Mouse (Mus musculus): Measurements from ENCODE around the gene Mrpl22. TPM values are rescaled to one million over a fixed set of nuclear protein-coding genes. Genes with fewer than 3 reads are reported as not detected.

The Mrpl22 gene
- polyA plus RNA-seq (2012; ENCODE audit: insufficient read depth, insufficient read length, missing spikeins): 69.5 and 84.9 TPM in 2 replicates

DNA sequence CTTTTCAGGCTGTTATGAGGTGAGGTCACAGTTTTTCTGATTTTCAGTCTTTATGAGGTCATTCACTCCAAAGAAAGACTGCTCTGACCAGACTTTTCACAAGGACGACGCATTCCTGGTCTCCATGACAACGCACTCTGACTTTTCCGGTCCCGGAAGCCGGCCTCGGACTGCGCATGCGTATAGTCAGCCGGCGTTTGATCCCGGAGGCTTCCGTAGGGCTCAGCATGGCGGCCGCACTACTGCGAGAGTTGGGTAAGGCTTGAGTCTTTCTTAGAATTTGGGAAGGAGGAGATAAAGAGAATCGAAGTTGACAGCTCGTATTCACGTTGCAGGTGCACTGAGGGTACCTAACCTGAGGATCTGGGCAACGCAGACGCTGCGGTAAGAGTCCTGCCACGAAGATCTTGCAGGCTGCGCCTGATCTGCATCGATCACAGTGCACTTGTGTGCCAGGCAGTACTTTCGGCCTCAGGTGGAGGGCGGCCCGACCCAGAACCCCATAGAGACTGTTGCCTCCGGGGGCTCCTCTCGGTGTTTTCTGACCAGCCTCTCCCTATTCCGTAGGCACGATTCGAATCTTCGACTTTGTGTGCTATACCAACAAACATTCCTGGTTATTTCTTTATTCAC lies at the start of gene Mrpl22:
Gene Mrpl22, plus strand, starts transcription at position 203 of the 633 bp plus-strand sequence.
- H3K4me1 ChIP-seq (ENCODE audit: control insufficient read depth, insufficient read depth, insufficient read length, low read length): no peaks in the 10 kb centered on the region; the same call in 1 of the 2 replicates
- H3K27ac ChIP-seq (replicated peaks; ENCODE audit: low read depth, low read length): 0 out of 2 replicates have a peak within 1 kb of the TSS, but pooled peaks have one; percentile 45
- peak within 1 kb of the TSS; percentile 91 for H3K4me3 ChIP-seq (ENCODE audit: insufficient read depth, low read depth, low read length)

DNA sequence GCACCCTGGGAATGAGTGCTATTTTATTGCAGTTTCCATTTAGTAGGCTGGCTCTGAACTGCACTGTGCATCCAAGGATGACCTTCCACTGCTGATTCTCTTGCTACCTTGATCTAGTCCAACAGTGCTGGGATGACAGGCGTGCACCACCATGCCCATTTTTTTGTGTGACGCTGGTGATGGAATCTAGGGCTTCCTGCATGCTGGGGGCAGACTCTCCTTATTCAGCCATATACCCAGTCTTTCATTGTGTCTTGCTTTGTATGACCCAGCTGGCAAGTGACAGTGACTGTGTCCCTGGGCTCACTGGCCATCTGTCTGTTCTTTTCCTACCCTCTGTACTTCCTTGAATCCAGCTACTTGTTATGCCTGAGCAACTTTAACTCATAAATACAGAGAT lies 47.8 kb upstream of the Mrpl22 start:
- Histone ChIP-seq H3K4me1 (ENCODE audit: control insufficient read depth, insufficient read depth, insufficient read length, low read length) (peaks cover 3% of the 10 kb centered on the region; the same call in 1 of the 2 replicates), H3K4me3 (ENCODE audit: insufficient read depth, low read depth, low read length) (no peak overlapping the region), H3K27ac (replicated peaks; ENCODE audit: low read depth, low read length) (no peak overlapping the region)

DNA sequence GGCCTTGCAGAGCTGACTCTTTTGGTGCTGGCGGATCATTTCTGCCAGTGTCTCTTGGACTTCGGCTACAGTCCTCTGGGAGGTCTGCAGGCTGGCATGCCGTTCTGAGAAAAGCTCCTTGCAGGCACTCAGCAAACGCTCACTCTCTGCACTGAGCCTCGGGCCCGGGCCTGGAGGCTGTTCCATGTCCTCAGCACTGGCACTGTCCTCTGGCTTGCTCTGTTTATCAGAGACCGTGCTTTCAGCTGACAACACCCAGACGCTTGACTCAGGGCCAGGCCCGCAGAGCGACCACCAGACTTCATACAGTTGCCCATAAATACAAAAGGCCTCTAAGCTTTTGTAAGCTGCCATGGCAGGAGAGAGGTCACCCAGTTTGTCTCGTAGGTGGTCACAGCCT lies 46.4 kb upstream of the Mrpl22 start:
- Histone ChIP-seq H3K4me3 (ENCODE audit: insufficient read depth, low read depth, low read length) (no peak overlapping the region), H3K4me1 (ENCODE audit: control insufficient read depth, insufficient read depth, insufficient read length, low read length) (peaks cover 3% of the 10 kb centered on the region; the same call in 1 of the 2 replicates), H3K27ac (replicated peaks; ENCODE audit: low read depth, low read length) (0 out of 2 replicates have a peak overlapping the region, but pooled peaks have one; percentile 10)

DNA sequence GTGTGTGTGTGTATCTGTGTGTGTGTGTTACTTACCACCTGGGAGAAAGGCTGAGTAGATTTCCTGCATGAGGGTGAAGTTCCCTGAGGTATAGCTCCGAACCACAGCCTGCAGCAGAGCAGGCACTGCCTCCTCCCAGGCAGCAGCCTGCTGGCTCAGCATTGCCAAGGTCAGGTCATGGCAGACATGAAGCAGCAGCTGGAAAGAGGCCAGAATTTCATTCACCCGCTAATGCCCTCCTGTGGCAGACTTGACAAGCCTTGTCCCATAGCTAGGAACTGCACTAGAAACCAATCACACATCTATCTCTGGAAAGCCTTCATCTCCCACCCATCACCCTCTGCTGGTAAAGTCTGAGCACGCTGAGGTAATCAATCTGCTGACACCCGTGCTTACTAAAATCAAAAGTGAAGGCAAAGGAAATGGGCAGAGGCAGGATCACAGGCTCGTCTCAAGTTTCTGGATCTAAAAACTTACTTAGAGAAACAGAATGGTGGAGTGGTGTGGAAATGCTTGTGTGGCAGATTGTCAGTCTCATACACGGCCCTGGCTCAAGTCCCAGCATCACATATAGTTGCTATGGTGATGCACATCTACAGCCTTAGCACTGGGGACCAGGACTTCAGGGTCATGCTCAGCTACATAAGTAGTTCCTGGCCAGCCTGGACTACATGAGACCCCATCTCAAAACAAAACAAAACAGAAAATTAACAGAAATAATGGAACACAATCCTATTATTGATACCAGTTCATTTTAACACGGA lies 44.9 kb upstream of the Mrpl22 start:
- no peak overlapping the region for H3K4me3 ChIP-seq (ENCODE audit: insufficient read depth, low read depth, low read length)
- H3K27ac ChIP-seq (replicated peaks; ENCODE audit: low read depth, low read length): no peak overlapping the region

DNA sequence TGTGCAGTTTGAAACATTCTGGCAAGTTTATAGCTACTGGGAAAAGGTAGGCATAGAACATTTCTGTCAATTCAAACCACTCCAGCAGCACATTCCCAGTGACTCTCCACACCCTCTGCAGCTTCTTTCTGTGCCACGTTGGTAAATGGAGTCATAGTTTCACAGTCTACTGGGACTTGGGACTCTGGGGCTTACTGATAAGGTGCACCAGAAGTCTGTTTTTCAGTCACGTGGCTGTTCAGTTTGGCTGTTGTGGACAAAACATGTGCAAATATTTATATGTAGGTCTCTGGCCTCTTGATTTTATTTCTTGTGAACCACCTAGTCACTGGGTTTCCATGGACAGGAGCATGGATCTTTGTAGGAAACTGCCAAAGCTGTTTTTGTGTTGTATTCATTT lies 43.9 kb upstream of the Mrpl22 start:
- no peak overlapping the region for H3K27ac ChIP-seq (replicated peaks; ENCODE audit: low read depth, low read length)
- H3K4me3 ChIP-seq (ENCODE audit: insufficient read depth, low read depth, low read length): no peak overlapping the region
- H3K4me1 ChIP-seq (ENCODE audit: control insufficient read depth, insufficient read depth, insufficient read length, low read length): peaks cover 3% of the 10 kb centered on the region; the same call in 1 of the 2 replicates

More for the DNA sequence above, 44.9 kb upstream of the Mrpl22 start:
- peaks cover 3% of the 10 kb centered on the region; the same call in 1 of the 2 replicates for H3K4me1 ChIP-seq (ENCODE audit: control insufficient read depth, insufficient read depth, insufficient read length, low read length)

DNA sequence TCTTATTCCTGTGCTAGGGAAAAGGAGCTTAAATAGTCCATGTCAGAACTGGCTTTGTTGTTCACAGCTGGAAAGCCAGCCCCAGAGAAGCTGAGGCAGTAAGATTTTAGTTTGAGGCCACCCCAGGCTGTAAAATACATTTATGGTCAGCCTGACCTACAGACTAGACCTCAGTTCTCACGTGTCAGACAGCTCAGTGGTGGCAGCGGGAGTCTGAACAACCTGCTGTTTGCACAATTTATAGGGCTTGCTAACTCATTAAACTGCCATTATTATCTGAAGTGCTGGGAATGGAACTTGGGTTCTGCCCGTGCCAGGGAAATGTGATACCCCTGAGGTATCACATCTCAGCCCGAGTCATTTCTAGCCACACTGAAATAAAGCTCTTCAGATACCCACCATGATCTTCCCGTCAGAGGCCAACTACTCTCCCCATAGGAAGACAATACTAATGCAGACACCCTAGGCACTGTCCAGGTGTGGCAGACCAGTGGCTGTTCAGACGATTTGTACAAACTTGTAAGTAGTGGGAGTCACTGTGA lies 42.1 kb upstream of the Mrpl22 start:
- no peaks in the 10 kb centered on the region for H3K4me1 ChIP-seq (ENCODE audit: control insufficient read depth, insufficient read depth, insufficient read length, low read length)
- H3K4me3 ChIP-seq (ENCODE audit: insufficient read depth, low read depth, low read length): no peak overlapping the region
- no peak overlapping the region for H3K27ac ChIP-seq (replicated peaks; ENCODE audit: low read depth, low read length)

DNA sequence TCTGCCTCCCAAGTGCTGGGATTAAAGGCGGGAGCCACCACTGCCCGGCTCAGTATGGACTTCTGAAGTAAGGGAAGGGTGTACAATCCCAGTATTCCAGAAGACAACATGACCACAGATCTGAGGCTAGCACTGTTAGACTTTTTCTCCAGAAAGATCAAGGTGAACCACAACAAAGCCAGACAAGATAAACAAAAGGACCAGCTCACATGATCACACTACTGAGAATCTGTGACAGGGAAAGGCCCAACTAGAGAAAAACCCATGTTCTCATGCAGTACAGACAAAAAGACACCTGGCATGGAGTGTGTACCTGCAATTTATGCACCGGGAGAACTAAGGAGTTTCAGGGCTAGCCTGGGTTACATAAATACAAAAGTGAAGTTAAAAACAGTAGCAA lies 39.4 kb upstream of the Mrpl22 start:
- Histone ChIP-seq H3K4me1 (ENCODE audit: control insufficient read depth, insufficient read depth, insufficient read length, low read length) (no peaks in the 10 kb centered on the region), H3K4me3 (ENCODE audit: insufficient read depth, low read depth, low read length) (no peak overlapping the region), H3K27ac (replicated peaks; ENCODE audit: low read depth, low read length) (no peak overlapping the region)

DNA sequence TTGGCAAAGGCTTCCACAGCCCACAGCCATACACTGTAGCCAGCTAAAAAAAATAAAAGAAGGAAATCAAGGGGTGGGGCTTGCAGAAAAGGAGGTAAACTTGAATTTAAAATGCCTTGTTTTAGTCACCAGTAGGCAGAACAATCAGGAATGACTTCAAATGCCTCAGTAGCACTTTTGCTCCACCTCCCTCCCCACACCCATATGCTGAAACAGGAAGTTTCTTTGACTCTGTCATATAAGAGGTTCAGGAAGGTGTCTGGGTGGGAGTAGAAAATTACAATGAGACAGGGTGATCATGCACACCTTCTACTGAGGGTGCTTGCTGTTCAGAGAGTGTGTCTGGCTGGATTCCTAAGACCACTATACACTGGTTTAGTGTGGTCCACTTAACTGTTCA lies 36.6 kb upstream of the Mrpl22 start:
- no peak overlapping the region for H3K4me3 ChIP-seq (ENCODE audit: insufficient read depth, low read depth, low read length)
- no peaks in the 10 kb centered on the region for H3K4me1 ChIP-seq (ENCODE audit: control insufficient read depth, insufficient read depth, insufficient read length, low read length)
- H3K27ac ChIP-seq (replicated peaks; ENCODE audit: low read depth, low read length): no peak overlapping the region

DNA sequence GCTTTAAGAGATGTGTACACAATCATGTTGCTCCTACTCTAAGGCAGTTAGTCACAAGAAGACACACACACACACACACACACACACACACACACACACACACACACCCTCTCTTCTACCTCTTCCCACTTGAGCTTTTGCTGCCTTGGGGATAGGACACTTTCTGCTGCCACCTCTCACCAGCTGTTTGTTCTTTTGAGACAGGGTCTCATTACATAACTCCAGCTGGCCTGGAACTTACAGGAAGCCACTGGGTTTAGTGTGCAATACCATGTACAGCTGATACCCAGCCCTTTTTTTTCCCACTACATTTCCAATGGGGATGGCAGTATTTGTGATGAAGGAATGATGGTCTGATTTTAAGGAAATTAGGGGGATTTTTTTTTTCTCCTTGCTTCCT lies 36.2 kb upstream of the Mrpl22 start:
- no peak overlapping the region for H3K4me3 ChIP-seq (ENCODE audit: insufficient read depth, low read depth, low read length)
- no peaks in the 10 kb centered on the region for H3K4me1 ChIP-seq (ENCODE audit: control insufficient read depth, insufficient read depth, insufficient read length, low read length)
- H3K27ac ChIP-seq (replicated peaks; ENCODE audit: low read depth, low read length): no peak overlapping the region

DNA sequence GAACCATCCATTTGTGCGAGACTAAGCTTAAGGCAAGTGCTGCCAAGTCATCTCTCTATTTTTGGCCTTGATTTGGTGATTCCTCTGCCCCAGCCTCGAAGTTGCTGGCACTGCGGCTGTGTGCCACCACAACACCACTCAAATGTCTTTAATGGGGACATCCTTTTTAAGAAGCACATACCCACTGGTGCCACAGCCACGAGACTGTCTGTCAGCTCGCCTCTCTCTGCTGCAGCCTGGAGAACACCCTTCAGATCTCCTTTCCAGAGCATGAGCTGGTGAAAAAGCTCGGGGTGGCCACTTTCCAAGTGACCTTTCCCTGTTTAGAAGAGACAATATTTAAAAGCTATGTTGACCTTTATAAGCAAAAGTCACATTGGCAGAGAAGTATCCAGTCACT lies 34.8 kb upstream of the Mrpl22 start:
- Histone ChIP-seq H3K27ac (replicated peaks; ENCODE audit: low read depth, low read length) (no peak overlapping the region), H3K4me3 (ENCODE audit: insufficient read depth, low read depth, low read length) (no peak overlapping the region)

DNA sequence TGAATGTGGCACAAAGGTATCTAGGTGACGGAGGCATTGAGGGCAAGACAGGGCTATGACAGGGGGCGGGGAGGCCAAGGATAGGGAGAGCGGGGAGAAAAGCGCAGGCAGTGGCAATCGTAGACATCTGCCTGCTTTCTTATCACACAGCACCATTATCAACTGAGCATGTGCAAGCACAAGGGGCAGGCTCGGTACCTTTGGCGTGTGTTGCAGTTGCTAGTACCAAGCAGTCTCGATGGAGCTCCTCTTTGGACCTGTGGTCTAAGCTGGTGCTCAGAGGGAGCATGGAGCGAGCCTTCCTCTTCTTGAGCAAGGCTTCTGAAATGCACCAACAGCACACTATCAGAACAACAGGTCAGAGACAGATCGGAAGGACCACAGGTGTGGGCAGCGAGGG lies 32.6 kb upstream of the Mrpl22 start:
- Histone ChIP-seq H3K27ac (replicated peaks; ENCODE audit: low read depth, low read length) (no peak overlapping the region), H3K4me3 (ENCODE audit: insufficient read depth, low read depth, low read length) (no peak overlapping the region), H3K4me1 (ENCODE audit: control insufficient read depth, insufficient read depth, insufficient read length, low read length) (no peaks in the 10 kb centered on the region)

More for the DNA sequence above, 34.8 kb upstream of the Mrpl22 start:
- no peaks in the 10 kb centered on the region for H3K4me1 ChIP-seq (ENCODE audit: control insufficient read depth, insufficient read depth, insufficient read length, low read length)

DNA sequence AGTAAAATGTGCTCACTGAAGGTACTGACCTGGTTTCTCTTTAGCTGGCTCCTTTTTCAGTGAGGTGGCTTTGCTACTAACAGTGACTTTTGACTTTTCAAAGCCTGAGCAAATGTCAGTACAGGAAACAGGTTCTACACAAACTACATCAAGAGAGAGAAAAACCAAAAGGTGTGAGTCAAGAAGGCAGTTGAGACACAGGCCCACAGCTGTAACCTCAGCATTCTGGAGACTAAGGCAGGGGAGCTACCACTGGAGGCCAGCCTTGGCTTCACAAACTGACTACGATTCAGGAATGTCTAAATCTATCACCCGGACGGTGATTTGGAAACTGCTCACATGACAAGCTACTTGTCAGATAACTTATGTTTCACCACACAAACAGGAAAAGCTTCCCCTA lies 32.0 kb upstream of the Mrpl22 start:
- no peak overlapping the region for H3K4me3 ChIP-seq (ENCODE audit: insufficient read depth, low read depth, low read length)
- H3K4me1 ChIP-seq (ENCODE audit: control insufficient read depth, insufficient read depth, insufficient read length, low read length): no peaks in the 10 kb centered on the region
- H3K27ac ChIP-seq (replicated peaks; ENCODE audit: low read depth, low read length): no peak overlapping the region

DNA sequence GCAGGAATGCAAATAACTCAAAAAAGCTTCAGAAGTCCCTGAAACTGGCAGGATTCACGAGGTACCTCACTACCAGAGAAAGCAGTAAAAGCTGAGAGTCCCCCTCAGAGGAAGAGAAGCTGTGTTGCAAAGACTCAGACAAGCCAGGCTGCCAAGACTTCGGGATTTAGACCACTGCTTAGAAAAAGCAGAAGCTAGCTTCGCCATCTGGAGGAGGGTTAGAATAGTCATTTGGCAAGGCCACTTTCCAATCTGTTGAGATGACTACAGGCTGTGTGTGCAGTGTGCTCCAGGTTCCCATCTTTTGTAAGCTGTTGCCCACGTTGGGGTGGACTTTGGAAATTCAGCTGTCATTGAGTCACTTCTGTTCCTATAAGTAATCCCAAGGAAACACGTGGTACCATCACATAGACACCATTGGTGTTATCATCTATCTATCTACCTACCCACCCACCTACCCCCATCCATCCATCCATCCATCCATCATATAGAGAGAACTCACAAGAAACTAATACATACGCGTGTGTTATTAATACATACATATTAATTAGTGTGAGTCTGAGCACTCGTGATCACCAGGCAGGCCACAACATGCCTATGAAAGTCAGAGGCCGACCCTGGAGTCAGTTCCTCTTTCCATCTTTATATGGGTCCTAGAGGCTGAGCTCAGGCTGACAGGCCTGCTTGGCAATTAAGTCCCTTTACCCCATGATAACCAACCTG lies 27.6 kb upstream of the Mrpl22 start:
- no peak overlapping the region for H3K4me3 ChIP-seq (ENCODE audit: insufficient read depth, low read depth, low read length)
- H3K27ac ChIP-seq (replicated peaks; ENCODE audit: low read depth, low read length): no peak overlapping the region

DNA sequence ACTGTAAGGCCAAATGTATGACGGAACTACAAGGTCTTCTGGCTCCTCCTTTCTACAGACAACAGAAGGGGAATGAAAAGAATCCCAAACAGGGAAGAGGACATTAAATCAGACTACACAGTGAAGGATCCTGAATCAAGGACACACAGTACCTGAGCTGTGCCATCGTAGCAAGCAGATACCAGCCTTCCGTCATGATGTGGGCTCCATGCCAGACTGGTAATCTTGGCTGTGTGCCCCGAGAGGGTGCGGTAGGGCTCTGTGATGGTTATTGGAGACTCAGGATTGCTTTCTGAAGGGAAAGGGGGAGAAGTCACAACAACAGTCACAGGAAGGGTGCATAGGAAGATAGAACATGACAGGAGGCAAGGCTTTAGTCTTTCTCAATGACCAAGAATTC lies 25.2 kb upstream of the Mrpl22 start:
- Histone ChIP-seq H3K27ac (replicated peaks; ENCODE audit: low read depth, low read length) (no peak overlapping the region), H3K4me3 (ENCODE audit: insufficient read depth, low read depth, low read length) (no peak overlapping the region), H3K4me1 (ENCODE audit: control insufficient read depth, insufficient read depth, insufficient read length, low read length) (no peaks in the 10 kb centered on the region)

More for the DNA sequence above, 27.6 kb upstream of the Mrpl22 start:
- H3K4me1 ChIP-seq (ENCODE audit: control insufficient read depth, insufficient read depth, insufficient read length, low read length): no peaks in the 10 kb centered on the region

DNA sequence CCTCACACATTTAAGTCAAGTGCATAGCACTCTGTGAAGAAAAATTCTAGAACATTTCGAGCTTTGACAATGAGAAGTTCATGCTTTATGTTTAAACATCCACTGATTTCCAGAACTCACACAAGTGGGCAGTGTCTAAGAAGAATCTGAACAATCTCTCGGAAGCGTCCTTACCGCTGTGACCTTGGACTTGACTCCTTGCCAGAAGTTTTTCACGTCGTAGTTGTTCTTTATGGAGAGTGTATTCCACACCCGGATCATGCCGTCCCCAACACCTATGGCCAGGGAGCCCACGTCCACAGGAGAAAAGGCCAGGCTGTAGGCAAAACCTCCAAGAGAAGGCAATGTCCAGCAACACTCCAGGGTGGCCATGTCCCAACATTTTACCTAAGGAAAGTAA lies 16.0 kb upstream of the Mrpl22 start:
- H3K4me1 ChIP-seq (ENCODE audit: control insufficient read depth, insufficient read depth, insufficient read length, low read length): no peaks in the 10 kb centered on the region
- no peak overlapping the region for H3K27ac ChIP-seq (replicated peaks; ENCODE audit: low read depth, low read length)
- H3K4me3 ChIP-seq (ENCODE audit: insufficient read depth, low read depth, low read length): no peak overlapping the region

Measured in brown adipose tissue, adult 24 weeks (tissue).